Mouse (Mus musculus) thymus, postnatal 4 days (tissue): ENCODE results near the gene Ocel1.

ENCODE experiments used
- DNase-seq: peaks from one replicate; pipeline ENCODE4 v3.0.0; 2021

Gene Ocel1

DNA sequence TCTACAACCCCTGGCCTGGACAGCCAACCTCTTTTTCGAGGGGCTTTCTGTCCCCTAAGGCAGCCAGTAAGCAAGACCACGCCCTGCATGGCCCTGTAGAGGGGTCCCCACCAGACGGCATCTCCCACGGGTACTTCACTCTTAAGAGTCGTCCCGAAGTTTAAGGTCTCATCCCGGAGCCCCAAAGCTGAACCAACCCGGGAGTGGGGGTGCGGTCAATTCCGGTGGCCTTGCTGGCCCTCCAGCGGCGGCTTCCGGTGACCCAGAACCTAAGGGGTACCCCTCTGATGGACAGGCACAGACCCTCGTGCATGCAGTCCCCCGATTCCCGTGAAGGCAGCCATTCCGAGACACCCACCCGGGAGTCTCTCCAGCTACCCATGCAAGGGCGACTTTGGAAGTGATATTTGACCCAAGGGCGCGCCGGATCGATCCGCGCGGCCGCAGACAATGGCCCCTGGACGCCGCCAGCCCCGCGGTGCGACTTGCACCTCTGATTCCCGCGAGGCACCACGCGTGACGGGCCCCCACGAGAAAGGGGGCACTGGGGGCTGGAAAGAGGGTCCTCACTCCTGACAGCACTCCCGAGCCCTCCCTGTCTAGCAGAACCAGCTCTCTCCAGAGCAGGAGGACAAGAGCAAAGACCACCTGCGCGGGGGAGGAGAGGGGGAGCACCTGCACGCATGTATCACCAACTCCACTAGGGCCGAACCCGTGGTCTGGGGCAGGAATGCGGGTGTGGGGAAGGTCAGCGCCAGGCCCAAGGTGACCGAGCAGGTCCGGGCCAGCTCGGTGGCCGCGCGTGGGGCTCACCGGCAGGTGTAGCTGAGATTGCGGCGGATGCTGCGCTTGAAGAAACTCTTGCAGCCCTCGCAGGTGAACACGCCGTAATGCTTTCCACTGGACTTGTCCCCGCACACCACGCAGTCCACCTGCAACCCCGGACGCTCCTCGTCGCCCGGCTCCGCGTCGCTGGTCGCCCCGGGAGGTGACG, 9.4 kb downstream of the Ocel1 start:
- DNase-seq = peak; percentile 42

DNA sequence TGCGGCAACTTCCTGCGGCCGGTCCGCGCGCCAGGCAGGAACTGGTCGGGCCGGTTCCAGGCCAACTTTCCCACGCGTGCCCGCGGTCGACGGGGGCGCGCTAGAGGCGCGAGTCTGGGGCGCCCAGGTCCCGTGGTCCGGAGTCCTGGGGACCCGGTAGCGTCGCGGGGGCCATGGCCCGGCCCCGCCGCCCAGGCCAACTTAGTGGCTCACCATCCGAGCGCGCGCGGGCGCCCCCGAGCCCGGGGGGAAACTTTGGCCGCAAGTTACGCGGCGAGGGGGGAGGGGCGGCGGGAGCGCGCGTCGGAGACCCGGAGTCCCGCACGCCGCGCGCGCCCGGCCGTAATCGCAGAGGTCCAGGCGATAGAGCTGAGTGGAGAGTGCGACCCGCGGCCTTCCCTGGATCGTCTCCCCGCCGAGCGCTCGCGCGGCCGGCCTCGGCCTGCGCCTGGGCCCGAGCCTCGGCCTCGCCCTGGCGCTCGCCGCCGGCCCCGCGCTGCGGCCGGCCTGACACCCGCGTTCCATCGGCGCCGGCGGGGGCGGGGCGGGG, 10.4 kb downstream of the Ocel1 start, which contains the start of gene Nr2f6:
TSS of gene Nr2f6 (minus strand) at position 540 of the 550 bp plus-strand sequence.
- peak; percentile 63 for DNase-seq

DNA sequence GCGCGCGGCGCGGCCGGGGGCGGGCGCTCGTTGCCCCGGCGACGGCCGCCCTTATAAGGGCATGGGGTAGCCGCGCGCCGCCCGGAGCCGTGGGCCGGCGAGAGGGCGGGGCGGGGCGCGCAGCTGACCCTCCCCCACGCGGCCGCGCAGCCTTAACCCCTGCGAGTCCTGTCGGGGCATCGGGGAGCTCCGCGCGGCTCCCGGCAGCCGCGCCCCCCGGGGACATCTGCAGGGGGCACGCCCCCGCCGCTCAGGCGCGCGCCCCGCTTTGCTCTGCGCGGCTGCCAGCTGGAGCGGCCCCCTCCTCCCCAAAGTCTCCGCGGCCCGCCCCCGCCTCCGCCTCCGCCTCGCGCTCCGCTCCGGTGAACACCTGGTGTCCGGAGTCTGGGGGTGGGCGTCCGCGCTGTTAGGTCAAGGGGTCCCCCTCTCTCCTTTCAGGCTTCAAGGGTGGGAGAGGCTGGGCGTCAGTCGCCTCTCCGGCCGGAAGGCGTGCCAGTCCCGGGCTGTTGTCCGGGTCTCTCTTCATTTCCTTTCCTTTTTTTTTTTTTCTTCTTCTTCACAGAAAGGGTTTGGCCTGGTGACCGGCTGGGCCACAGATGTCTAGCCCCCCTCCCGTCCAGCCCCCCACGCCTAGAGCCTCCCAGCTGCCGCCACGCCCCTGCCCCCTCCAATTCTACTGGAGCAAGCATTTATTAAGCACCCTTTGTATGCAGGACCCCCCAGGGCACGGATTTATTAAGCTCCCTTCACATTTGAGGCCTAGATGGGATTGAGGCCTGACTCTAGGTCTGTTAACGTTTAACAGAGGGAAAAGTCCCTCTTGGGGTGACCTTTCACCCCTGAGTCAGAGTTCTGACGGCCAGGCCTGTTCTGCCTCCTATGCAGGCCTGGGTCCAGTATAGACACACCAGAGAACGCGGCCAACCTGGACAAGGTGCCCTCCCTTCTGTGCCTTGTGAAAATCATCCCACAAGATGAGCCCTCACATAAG, 11.2 kb downstream of the Ocel1 start:
- peak; percentile 79 for DNase-seq

DNA sequence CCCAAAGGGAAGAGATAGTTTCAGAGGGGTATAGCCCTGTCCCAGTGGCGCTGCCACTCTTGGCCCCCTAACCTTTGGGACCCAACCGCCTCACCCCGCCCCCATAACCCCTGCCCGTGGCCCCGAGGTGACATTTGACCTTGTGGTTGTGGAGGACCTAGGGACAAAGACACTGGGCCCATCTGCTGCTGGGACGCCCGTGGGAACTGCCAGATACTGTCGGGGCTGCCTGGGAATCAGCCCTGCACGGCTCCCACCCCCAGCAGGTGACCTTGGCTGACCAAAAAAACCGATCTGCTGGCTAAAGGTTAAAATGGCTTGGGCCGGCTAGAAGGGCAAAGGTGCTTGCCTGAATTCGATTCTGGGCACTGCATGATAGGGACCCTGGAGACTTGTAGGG, 12.3 kb downstream of the Ocel1 start:
- DNase-seq = no peak

DNA sequence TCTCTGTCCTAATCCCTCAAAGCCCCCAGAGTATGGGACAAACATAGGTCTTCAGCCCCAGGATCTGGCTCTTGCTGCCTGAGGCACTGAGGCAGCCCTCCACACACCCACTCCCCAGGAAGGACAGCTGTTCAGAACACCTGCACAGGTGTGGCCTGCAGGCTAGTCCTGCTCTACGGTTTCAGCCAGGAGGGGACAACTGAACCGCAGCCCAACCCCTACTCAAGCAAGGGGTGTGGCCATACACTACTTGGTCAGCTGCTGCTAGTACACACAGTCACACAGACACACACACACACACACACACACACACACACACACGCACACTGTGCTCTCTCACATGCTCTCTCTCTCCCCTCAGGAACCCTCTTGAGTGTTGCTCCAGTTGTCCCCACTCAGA, 12.8 kb downstream of the Ocel1 start:
- no peak for DNase-seq

DNA sequence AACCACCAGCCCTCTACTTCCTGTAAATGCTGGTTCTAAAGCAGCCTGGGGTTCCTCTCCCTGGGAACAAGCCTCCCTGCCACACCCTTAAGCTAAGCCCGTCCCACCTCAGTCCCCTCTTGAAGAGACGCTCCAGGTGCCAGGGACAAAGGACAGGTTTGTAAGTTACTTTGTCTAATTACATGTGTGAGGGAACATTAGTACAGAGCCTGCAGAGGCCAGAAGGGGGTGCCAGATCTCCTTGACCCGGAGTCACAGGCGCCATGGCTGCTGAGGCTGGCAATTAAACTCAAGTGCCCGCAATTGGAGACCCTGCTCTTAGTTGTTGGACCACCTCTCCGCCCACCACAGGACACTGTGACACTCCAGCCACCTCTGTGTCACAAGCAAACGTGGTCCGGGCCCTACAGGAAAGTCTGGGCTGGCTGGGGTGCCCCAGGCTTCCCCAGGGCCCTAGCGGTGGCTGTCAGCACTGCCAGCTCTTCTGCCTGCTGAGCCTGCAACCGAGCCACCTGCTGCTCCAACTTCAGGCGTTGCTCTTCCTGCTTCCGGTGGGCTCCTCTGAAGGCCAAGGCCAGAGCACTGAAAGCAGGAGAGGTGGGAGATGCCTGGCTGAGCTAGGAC, 14.2 kb downstream of the Ocel1 start:
- DNase-seq = no peak

DNA sequence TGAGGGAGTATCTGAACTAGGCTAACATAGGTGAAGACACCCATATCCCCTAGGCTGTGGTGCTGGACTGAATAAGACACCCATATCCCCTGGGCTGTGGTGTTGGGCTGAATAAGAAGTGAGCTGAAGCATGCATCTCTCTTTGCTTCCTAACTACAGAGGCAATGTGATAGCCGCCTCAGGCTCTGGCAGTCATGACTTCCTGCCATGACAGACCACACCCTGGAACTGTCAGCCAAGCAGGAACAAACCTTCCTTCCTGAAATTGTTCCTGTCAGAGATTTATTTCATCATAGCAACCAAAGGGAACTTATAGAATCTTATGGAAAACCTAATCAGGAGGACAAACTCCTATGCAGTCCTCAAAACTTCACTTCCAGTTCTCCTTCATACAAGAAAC, 17.2 kb downstream of the Ocel1 start:
- no peak for DNase-seq

DNA sequence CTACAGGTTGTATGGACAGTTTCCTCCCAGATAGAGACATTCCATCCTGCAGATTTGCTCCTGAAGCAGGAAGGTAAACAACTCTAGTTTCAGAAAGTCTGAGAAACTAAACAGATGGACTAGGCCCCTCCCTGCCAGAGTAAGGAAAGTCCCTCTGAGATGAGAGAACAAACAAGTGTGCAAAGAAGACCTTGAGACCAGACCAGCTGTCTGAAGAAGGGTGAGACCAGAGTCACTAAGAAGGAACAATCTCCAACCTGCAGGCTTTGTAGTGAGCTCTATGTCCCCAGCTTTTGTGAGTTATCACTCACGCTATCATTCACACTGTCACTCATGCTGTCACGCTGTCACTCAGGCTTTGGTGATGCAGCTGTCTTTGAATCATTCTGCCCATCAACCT, 20.6 kb downstream of the Ocel1 start:
- no peak for DNase-seq

DNA sequence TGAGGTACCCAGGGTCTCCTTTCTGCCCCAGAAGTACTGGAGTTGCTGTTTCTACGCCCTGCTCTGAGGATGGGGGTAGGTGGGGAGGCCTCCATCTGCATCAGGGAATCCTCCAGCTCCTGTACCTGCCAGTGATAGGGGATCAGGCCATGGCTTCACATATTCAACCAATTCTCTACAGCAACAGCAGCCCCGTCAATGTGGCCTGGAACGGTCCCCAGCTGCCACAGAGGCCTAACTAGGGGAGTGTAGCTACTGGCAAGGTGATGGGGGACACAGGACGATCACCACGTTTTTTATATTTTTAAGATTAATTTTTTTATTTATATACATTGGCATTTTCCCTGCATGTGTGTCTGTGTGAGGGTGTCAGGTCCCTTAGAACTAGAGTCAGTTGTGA, 21.3 kb downstream of the Ocel1 start:
- DNase-seq = no peak

DNA sequence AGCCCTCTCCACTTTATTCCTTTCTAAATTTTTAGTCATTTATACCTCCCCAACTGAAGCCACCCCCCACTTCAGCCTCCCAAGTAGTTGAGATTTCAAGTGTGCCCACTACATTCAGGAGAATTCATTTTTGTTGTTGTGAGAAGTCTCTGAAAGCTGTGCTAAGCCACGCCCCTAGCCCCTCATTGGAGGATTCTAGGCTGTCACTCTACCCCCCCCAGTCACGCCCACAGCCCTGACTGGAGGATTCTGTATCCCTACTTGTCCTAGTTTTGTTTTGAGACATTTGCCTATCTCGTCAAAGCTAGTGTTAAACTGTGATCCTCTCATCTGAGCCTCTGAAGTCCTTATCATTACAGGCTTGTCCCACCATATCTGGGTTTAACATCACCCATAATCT, 21.8 kb downstream of the Ocel1 start:
- DNase-seq = peak; percentile 59

DNA sequence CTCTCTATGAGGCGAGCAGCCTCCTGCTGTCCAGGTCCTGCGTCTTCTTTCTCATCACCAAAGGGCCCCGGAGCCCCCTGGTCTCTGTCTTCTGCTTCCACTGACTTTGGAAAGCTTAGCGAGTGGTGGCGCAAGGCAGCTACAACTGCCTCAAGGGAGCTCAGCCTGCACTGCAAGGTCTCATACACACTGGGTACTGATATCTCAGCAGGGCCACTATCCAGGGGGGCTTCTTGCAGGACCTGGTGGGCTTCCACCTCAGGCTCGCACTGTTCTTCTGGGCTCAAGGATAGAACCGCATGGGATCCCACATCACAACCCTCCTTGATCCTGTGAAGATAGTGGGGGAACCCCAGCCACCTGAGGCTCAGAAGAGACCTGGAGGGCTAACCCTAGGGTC, 23.4 kb downstream of the Ocel1 start:
- peak; percentile 5 for DNase-seq

DNA sequence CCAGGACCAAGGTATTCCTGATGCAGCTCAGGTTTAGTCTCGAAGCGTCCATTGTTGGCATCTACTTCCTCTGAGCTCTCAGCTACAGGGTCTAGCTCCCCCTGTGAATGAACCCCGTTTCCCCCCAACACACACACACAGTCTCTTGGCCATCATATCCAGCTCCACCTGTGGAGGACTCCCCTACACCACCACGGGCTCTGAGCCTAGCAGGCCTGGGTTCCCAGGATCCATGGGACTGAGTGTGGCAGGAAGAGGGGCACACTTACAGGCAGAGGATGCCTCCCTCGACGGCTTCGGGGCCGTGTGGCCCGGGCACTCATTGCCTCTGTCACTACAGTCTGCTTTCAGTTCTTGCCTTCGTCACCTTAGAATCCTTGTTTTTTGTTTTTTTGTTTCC, 24.0 kb downstream of the Ocel1 start:
- DNase-seq = no peak

DNA sequence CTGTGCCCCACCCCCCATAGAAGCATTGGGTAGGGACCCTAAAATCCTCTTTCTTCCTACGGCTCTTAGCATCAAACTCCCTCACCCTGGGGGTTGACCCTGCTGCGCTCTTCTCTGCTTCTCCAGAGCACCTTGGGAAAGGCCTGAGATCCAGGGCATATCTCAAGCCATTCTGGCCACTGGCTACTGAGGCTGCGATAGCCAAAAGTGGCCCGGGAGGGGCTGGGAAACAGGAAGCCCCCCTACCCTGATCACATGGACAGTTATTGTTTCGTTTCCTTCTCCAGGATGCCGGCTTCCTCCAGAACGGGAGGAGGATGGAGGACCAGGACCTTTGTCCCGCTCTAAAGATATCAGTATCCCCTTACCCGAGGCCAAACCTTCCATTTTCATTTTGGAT, 24.5 kb downstream of the Ocel1 start, which contains the start of gene Ushbp1:
TSS of gene Ushbp1 (minus strand) at position 174 of the 400 bp plus-strand sequence.
- no peak for DNase-seq

DNA sequence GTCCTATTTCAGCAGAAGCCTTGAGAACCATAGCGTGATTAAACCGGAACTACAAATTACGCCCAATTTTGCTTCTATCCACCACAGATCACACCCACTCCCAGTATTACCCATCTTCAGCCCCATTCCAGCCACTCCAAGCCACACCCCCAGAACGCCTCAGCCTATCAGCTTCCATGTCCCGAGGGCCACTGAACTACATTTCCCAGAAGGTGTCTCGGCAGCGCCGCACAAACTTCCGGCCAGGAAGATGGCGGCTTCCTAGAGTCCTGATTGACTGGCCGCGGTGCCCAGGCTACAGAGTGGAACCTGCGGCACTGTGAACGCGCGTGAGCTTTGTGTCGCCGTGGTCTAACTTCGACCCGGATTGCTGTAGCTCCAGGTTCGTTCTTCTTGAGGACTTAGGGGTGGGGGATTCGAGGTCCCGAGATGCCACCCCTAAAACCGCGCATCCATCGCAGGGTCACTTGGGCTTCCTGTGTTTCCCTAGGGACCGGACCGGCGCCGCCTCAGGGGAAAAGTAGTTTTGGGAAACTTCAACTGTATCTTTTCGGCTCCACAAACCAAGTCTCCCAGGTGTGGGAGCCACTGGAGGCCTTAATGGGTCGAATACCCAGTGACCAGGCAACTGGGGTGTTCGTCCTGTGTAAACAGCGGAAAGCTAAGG, 25.7 kb downstream of the Ocel1 start, which contains the start of gene Babam1:
TSS of gene Babam1 (plus strand) at position 223 of the 667 bp plus-strand sequence.
- DNase-seq = peak; percentile 88

DNA sequence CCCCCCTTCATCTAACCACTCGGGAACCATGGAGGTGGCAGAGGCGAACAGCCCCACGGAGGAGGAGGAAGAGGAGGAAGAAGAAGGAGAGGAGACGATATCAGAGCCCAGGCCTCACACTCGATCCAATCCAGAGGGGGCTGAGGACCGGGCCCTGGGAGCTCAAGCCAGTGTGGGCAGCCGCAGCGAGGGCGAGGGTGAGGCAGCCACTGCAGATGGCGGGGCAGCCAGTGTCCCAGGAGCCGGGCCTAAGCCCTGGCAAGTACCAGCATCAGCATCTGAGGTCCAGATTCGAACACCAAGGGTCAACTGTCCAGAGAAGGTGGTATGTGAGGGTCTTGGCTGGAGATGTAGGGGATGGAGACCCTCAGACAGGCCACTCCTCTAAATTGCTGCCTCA, 26.6 kb downstream of the Ocel1 start:
- peak; percentile 21 for DNase-seq

DNA sequence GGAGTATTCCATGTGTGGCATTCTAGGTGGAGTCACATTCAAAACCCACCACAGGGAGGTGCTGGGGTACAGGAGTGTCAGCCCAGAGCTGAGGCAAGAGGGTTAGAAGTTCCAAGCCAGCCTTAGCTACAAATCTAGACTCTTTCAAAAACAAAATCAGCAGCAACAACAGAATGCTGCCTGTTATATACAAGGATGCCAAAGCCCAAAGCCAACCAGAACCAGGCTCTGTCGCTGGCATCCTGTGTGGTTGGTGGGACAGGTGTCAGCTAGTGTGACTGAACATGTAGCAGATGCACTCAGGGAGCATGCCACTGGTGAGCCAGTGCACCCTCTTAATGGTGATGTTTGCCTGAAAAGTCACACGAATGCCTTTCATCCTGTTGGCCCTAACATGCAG, 29.7 kb downstream of the Ocel1 start:
- DNase-seq = no peak

DNA sequence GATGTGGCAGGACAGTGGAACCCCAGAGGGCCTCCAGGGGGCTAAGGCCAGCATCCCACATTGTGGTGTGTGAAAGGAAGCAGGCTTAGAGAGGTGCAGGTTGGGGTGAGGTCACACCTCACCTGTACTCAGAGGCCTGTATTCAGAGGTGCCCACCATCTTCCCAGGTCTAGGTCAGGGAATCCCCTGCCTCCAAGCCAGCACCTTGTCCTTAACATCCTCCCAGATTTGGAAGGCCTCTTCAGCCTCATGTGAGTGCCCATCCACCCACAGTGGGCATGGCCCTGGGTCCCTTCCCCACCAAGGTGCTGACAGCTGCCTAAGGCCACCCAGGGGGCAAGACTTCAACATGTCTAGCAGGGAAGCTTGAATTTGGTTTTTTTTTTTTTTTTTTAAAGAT, 30.4 kb downstream of the Ocel1 start:
- no peak for DNase-seq

DNA sequence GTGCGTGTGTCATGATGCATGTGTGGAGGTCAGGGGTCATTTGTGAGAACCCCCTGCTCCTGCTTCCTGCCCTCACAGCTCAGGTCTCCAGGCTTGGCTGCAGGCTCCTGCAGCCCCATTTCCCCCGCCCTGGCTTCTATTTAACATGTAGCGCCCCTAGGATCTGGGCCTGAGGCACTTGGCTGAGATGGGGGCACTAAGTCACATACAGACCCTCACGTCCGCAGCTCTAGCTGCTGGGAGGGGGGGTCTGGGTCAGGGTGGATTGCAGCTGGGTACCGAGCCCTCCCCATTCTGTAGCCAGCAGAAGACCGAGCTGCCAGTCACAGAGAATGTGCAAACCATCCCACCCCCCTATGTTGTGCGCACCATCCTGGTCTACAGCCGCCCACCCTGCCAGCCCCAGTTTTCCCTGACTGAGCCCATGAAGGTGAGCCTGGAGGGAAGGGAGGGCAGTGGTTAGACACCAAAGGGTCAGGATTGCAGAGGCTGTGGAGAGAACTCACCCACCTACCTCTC, 31.4 kb downstream of the Ocel1 start:
- DNase-seq = no peak

DNA sequence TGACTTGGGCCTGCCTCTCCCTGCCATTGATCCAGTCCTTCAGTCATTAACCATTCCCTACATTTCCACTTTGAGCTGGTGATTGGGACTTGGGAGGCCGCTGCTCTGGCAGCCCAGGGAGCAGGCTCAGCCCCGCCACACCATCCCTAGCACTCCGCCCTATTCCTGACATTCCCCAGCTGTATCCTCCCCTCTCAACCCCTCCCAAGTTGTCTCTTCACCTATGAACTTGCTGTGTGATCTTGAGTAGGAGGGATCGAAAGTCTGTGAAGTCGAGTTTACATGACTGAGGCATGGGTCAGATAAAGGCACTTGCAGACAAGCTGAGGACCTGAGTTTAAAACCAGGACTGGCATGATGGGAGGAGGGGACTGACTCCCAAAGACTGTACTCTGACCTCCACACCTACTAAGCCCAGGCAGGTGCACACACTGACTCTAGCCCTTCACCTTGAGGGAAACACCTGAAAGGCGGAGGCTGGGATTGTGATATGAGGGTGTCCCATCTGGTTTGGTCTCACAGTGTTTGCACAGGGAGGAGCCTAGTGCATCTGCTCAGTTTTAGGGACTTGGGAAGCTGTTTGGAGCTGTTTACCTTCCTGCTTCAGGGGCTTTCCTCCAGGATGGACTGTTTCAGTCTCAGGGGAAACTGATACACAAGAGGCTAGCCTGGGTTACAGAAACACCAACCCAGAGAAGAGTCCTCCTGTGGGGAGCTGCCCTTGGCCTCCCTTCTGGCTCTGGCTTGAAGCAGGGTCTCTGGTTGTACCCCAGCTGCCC, 32.2 kb downstream of the Ocel1 start:
- DNase-seq = no peak

DNA sequence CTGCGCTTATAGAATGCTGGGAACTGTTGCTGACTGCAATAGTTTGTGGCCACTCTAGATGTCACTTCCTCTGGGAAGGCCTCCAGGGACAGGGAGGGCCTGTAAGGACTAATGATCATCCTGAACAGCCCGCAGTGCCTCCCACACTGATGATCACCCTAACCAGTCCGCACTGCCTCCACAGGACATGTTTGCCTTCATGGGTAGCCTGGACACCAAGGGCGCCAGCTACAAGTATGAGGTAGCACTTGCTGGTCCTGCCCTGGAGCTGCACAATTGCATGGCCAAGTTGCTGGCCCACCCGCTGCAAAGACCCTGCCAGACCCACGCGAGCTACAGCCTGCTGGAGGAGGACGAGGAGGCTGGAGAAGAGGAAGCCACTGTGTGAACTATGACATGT, 32.9 kb downstream of the Ocel1 start:
- DNase-seq = no peak

DNA sequence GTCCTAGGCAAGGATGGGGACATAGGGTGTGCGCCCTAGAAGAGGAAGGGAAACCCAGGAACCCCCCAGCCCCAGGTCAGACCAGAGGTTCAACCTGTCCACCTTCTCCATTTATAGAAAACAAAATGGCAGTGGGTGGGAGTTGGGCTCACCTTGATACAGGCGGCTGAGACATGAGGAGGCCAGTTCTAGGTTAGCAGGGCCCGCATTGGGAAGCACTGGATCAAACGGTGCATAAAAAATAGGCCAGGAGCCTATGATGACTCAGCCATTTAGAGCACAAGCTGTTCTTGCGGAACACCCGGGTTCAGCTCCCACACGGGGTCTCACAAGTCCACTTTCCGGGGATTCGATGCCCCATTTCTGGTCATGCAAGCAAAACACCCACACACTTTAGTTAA, 33.9 kb downstream of the Ocel1 start:
- no peak for DNase-seq
